Mouse (Mus musculus) spleen, postnatal 10 days (tissue): ENCODE data around the gene Pepd.
"Not testable (repeated sequence)": the region's sequence is repeated elsewhere in the genome, so short reads cannot be mapped to it uniquely, and the experiment has no call there.

Source experiments
- DNase-seq, 2 experiments: peaks; one replicate each; pipeline ENCODE4 v3.0.0; 2021 to 2022; ENCODE audit warnings: low spot score in 2 of 2

Gene Pepd

DNA sequence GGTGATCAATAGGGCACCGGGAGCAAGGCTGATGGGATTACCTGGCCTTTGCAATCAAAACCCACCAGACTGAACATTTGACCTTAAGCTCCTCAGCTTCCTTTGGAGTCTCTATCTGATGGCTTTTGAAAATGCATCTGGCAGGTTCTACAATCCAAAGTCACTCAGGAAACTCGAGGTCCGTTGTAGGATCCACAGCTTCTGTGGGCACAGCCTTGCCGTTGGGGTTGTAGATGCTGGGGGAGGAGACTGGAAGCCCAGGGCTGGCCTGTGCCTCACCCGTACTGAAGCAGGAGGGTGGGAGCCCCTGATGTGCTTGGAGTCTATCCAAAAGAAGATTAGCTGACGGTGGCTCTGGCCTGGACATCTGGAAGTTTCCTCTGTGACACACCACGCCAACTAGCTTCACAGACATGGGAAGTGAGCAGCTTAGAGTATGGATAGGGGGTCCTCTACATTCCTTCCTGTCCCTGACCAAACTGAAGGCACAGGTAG is 18.1 kb downstream of the Pepd start:
- no peak for DNase-seq

DNA sequence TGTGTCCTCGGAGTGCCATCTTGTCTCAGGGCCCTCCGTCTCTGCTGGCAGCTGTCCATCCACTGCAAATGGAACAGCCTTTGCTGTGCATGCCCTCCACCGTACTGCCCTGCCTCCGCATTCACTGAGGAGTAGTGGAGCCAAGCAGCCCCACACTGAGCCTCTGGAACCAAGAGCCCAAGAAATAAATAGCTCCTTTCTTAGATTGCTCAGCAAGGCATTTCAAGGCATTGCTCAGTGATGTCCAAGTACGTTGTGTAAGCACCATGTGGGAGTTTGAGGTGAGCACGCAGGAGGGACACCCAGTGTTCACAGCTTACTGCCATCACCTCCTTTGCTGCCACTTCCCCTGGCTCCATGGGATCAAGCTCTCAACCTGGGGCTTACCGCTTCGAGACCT is 20.5 kb downstream of the Pepd start:
- DNase-seq = no peak

DNA sequence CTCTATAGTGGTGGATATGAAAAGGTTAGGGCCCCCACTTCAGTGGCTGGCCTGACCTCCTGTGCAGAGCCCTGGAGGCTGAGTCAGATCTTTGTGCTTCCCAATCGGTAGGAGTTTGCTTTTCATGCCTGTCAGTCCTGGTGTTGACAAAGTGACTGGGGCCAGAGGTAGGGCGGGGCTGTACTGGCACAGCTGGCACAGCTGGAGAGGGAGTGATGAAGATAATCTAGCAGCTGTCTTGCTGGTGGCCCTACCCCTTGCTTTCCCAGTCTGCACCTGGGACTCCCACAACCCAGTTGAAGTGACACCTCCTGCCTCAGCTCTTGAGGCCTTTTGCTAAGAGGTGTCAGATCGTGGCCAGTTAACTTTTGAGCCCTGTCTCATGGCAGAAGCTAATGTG is 21.0 kb downstream of the Pepd start:
- peak in 1 of 2 experiments; percentile 60 for DNase-seq

DNA sequence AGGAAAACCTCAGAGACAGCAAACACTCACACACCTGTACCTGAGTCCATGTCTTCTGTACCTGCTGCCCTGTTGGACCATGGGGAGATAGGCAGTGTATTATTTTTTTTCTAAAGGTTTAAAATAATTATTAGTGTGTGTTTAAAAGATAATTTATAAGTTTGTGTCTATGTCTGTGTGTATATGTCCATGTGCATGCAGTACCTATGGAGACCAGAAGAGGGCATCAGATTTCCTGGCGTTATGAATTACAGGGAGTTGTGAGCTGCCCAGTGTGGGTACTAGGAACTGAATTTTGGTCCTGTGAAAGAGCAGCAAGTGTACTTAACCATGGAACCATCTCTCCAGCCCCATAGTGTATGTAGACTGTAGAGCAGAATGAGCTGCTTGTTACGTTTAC is 24.2 kb downstream of the Pepd start:
- no peak for DNase-seq

DNA sequence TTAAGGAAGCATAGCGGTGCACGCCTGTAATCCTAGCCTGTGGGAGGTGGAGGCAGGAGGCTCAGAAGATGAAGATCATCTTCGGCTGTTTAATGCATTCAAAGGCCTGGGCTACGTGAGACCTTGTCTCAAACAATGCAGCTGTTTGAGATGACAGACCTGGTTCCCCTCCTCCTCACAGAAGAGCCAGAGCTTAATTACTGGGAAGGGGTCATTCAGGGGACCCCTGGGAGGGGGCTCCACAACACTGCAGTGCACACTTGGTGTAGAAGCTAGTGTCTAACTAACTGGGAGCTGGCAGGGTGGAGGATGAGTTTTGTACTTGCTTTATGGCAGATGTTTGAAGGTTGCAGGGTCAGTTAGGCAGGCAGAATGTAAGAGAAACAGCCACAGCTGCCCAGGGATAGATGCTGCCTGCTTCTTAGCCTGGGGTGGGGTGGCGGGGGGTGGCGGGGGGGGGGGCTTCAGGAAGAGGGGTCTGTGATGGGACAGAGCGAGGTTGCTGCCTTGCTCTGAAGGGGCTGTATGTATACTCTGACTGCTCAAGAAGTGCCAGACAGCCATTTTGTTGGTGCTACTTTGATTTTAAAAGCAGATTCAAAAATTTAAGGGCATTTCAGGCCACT is 26.6 kb downstream of the Pepd start:
- no peak for DNase-seq

DNA sequence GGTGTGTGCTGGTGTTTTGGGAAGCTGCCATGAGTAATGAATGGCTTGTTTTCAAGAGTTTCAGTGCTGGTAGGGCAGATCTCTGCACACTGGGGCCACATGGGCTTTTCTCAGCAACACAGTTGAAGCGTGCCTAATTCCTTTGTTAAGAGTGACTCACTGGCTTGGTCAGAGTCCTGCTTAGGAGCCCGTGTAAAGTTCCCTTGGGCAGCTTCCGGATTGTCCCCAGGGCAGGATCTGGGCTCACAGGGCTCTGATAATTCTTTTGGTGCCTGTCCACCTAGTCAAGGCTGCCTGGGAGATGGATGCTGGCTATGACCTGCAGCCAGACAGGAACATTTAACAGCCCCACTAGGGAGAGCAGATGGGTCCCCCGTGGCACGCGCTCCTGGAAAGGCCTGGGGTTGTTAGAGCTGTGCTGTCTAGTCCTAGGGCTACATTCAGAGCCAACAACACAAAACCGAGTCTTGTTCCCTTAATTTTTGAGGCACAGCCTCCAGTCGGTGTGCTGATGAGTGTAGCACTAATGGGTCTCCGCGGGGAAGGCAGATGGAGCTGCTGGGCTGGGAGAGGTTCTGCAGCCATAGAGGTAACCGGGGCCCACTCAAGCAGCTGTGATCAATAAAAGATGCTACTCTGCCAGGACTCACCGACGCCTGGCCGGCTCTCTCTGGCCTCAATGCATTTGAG is 27.2 kb downstream of the Pepd start:
- DNase-seq = no peak

DNA sequence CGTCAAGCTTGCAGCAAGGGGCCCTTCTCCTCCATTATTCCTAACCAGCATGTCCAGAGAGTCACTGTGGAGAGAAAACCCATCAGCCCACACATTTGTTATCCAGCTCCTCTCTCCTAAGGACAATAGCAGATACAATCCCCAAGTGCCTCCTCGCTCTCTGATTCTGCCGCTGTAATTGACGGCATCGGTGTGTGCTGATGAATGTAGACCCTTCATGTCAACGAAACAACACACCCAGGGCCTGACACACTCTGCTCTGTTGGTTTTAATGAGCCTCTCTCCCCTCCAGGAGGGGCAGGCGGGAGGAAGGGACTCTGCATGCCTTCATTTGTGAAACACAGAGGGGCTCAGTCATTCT is 27.8 kb downstream of the Pepd start:
- no peak for DNase-seq

DNA sequence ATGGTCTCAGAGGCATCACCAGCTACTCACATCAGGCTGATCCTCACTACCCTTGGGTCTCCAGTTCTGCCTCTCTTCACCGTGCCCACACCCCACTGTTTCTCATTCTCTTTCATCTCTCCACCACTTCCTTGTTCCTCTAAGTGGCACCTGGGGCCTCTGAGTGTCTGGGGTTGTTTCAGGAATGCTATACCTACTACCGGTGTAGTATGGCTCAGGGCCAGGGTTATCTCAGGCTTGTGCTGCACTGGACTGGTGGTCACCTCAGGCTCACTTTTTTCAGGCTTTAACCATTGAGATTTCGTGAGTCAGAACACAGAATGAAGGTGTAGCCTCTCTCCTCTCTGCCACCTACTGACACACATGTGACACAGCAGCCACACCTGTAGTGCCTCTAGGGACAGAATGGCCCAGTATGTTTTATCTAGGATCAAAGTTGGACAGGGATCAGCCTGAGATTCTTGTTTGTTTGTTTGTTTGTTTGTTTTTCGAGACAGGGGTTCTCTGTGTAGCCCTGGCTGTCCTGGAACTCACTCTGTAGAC is 31.5 kb downstream of the Pepd start:
- no peak for DNase-seq

DNA sequence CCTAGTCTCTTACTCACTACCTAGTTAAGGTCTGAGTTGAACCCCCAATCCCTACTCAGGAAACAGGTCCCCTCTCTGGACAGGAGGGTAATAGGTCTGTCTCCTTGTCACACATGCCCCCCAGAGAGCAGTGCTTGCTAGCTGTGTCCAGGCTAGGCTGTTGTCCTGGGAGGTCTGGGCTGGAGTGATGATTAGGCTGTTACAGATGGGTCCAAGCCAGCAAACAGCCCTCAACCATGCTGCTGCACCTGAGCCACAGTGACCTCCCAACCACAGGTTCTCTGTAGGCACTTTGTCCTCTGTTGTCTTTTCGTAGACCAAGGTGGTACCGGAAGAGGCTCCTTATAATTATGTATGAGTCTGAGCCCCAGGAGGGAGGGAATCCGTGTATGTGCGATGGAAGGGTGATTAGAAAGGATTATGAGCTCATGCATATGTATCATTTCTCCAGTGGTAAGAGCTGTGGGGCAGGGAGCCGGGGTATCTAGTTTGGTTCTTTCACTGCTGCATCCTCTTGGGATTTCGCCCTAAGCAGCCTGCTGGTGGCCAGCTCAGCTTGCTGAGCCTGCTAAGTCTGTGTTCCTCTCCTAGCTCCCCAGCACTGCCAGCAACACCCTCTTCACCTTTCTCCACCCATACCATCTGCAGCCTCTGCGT is 34.2 kb downstream of the Pepd start:
- no peak for DNase-seq

DNA sequence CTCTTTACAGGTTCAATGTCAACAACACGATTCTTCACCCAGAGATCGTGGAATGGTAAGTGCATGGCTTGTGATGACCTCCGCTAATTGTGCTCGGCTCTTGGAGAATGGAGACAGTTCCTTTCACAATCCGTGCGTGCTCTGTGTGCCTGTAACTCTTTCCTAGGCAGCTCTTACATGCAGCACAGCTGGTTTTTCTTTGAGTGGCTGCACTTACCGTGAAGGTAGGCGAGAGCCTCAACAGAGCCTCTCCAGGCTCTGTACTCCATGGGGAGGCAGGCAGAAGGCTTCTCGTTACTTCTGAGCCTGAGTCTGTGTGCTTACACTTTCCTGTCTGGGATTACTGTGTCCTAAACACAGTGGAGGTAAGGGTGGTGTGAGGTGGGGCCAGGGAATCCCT is 42.4 kb downstream of the Pepd start:
- DNase-seq = no peak

DNA sequence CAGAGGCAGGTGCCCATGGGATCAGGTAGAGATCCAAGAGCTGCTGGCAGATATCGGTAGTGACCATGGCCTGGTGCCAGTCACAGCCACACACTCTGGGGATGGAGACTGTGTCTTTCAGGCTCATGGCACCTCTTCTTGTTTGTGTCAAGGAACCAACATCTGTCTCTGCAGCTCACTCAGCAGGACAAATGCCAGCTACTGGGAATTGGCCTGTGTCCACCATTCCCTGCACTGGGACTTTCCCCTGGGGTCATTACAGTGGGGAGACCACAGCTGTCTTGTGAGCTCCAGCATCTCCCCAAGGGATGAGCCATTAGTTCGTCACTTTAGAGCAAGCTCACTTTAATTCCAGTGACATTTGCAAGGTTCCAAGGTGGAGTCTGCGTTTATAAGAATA is 43.1 kb downstream of the Pepd start:
- DNase-seq = no peak

DNA sequence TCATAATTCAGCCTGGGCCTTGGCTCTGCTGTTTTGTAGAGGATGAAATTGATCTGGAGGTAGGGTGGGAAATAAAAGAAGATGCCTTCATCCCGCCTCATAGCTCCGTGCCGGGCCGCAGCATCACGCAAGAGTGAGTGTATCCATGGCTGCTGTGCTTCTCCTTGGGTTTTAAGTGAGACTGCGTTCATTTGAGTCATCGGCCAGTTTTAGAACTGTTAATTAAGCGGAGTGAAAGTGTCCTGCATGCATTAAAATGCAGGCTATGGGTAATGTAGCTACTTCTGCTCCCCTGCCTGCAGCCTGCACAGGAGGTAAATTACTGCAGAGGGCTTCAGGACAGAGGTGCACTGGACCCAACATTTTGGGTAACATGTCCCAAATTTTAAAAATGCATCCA is 45.0 kb downstream of the Pepd start:
- DNase-seq = no peak

DNA sequence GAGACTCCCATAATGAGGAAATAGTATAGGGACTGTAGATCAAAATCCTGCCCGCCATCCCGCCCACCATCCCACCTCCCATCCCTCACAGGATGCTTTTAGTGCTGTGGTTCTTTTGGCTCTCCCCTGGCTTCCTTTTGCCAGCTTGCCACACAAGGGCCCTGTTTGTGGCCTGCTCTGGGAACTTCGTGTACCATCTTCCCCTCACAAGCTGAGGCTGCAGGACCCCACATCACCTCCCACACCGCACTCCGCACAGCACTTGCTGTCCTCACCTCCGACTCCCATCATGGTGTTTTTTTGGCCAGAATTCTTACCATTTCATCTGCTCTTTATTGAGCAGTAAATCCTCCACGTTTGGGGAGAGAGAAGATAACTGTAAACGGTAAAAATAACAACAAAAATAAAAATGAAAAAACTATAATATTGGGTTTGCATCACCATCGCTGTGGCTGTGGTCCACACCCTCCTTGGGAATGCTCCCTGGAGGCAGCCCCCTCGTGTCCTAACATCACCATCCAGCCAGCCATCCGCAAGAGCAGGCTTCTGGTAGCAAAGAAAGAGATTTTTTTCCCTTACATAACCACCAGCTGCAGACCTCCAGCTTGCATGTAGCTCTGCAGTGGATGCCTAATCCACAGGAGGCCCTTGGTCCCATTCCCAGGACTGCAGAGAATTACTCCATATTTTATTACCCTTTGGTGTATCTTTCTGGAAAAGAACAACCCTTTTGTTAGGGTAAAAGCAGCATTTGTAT is 51.9 kb downstream of the Pepd start:
- no peak for DNase-seq

DNA sequence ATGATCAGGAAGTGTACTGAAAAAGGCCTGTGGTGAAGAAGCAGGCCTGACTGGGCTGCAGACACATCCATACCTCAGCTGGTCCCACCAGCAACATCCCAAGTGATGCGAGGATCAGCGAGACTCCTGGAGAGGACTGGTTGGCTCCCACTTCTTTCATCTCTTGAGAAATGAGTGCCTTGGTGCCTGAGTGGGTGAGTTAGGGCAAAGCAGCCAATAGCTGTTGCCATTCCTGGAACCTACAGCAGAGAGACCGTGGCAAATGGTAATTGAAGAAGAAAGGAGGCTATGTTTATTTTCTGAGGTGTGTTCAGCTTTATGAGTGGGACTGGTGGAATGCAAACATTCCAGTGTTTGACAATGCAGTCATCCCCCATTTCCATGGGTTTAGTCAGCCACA is 55.2 kb downstream of the Pepd start:
- DNase-seq = no peak

DNA sequence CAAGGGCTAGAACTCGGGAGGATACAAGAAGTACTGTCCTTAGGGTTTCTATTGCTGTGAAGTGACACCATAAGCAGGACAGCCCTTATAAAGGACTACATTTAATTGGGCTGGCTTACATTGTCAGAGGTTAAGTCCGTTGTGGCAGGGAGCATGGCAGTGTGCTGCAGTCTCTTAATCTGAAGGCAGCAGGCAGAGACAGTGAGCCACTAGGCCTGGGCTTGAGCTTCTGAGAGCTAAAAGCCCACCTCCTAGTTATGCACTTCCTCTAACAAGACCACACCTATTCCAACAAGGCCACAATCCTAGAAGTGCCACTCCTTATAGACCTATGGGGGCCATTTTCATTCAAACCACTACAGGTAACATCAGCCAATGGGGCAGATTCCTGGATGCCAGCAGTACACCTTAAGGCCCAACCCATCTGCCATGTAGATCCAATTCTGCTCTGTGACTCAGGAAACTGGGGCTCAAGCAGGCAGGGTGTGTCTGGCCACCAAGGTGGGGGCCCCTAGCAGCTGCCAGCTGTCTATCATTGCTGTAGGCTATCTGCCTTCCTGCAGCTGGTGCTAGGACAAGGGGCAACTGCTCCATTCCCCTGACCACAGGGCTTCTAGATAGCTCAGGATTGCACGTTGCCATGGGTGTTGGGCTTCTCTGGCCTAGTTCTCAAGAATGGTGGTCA is 56.7 kb downstream of the Pepd start:
- peak; percentile 31 to 66 for DNase-seq

DNA sequence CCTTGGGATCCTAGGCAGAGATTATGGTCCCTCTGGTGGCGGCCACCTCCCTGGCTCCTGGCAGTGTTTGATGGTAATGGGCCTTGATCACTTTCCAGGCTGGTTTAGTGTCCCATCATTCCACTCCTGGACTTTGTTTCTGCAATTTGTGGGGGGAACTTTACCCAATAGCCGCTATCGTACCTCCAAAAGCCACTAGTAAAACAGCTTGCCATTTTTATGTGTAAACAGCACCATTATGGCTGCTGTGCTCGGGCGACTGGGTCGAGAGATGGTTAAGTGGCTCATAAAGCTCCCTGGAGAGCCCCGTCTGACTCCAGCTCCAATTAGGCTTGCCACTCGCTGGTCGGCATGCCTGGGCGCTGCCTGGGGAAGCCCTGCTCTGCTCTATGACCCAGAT is 59.6 kb downstream of the Pepd start:
- no peak for DNase-seq

DNA sequence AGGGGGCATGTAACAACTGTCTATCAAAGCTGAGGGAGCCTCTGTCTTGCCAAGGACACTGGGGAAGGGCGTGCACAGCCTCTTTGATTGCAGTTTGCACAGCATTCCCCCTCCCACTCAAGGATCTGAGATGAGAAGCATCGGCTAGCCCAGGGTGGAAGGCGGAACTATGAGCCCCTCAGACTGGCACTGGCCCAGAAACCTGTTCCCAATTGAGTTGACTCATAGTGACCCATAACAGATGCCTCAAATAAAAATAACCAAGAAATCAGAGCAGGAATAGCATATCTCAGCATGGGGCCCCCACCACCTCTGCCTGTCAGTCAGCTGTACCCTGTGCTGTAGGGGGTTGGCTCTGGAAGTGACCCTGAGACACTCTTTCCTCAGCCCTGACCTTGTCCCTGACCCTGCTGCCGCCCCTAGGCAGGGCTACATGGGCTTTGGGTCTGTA is 60.8 kb downstream of the Pepd start:
- no peak for DNase-seq

DNA sequence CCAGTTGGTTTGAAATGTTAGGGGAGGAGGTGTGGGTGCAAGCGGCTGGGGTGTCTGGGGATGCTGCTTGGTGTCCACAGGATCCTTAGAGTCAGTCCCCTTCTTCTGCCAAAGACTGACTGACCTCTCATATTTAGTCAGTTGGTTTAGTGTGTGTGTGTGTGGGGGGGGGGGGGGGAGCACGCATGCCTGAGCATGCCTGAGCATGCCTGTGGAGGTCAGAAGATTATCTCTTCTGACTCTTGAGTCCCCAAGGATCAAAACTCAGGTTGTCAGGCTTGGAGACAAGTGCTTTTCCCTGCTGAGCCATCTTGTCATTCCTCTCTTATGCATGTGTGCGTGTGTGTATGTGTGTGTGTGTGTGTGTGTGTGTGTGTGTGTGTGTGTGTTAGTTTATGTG is 61.7 kb downstream of the Pepd start:
- DNase-seq = no peak

DNA sequence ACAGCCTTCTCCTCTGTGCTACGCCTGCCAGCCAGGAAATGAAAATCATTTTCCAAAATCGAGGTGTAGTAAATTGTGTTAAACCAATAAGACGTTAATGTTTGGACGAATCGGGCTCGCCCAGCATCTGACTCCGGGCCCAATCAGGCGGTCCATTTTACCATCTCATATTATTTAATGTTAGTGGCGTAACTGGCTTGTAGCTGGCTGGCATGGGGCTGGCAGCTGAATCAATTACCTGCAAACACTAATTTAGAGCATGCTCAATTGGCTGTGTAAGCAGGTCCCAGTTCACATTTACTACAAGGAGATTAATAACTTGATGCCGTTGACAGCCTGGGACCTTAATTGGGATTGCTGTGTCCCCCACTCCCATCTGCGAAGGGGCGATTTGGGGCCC is 63.7 kb downstream of the Pepd start:
- no peak for DNase-seq

DNA sequence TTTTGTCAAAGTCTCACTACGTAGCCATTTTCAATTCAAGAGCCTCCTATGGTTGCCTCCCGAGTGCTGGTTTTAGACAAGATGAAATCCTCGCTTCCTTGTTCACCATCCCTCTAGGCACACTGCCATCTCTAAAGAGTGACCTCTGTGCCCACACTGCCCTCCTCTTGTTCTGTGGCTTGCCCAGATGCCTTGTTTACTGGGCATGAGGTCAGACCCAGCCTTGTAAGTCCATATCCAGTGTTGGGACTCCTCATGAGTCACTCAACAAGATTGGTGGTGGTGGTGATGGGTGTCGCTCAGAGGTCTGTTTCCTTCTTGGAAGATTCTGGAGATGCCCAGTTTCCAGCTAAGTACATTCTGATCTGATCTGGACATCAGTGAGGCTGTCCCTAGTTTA is 65.2 kb downstream of the Pepd start:
- DNase-seq = no peak

DNA sequence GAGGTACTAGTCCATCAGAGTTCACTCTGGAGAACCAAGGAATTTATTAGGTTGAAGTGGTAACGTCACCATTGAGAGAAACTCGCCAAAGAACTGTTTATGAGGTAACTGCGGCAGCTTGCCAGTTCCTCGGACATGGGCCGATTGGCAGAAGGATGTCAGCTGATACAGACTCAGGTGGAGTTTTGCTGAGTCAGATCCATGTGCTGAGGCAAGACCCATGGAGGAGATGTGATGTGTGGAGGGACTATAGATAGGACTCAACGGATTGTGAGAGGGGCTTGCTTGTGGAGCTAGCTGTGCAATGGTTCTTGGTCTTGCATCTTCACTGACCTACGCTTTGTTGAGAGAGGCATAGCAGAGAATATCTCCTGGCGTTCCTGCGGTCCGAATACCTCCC is 69.6 kb downstream of the Pepd start:
- DNase-seq = no peak

DNA sequence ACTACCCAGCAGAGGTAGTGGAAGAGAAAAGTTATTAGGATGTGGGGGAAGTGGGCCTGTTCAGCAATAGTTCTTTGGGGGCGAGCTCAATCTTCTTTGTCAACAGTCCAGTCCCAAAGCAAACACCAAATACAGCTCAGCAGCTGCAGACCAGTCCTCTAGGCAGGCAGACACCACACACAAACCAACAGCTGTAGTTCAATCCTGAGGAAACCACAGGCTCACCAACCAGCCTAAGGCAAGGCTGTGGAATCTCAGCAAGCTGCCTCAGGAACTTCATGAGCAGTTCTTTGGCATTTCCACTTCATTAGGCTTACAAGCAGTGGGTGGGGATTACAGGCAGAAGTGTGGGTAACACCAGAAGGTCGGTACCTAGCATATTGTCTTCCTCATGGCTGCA is 70.2 kb downstream of the Pepd start:
- DNase-seq = not testable (repeated sequence)
